In genomic region chr8:109250551-109250950, GRCm38 (mm10) we compare ENCODE assay signal across 13 mouse cellular contexts.
DNase-seq lines count a peak whose midpoint lies in the region; ATAC-seq and TF ChIP-seq lines count a peak whose summit lies in the region.
"Had no signal": no experiment of that assay in that cellular context is flagged by ENCODE, and none has a peak within 500 bp of the region (broad histone marks: within the 10 kb centered on the region; RNA-seq: fewer than 3 reads in every experiment).

No protein-coding gene starts in this region.

- ATAC-seq in hindbrain, embryonic 13.5 days (ENCODE audit: low FRiP score) = no peak
- ATAC-seq in neural tube, embryonic 13.5 days (ENCODE audit: low read depth) = no peak
- ATAC-seq: inflammation-experienced regulatory T-cells, adult 6 months had no signal

- DNase-seq in layer of hippocampus, adult 2 months (ENCODE audit: low spot score in 2 of 2) = no peak
- no peak for DNase-seq in layer of hippocampus, adult 8-10 months (ENCODE audit: low spot score in 2 of 2)
- no peak for DNase-seq in kidney, postnatal 25 days
- DNase-seq in urinary bladder, postnatal 14 days (ENCODE audit: low spot score) = no peak
- DNase-seq: adrenal gland, postnatal 14 days; liver, embryonic 13.5 days; lung, postnatal 10 days had no signal

- WGBS in hindbrain, embryonic 13.5 days = 46% methylated on average over 8 of the region's 8 CpGs
- 54% methylated on average over 8 of the region's 8 CpGs for WGBS in neural tube, embryonic 13.5 days

- peak overlapping the region; percentile 57 for H3K4me2 ChIP-seq in hindbrain, embryonic 13.5 days
- peak overlapping the region; percentile 66 for H3K4me2 ChIP-seq in neural tube, embryonic 13.5 days
- H3K4me2 ChIP-seq: liver, embryonic 13.5 days had no signal

- no peaks in the 10 kb centered on the region for H3K4me1 ChIP-seq in cortical plate, adult 2 months (ENCODE audit: control insufficient read depth, insufficient read depth, low read length)
- peaks cover 30% of the 10 kb centered on the region for H3K4me1 ChIP-seq in hindbrain, embryonic 13.5 days (replicated peaks)
- peaks cover 32% of the 10 kb centered on the region for H3K4me1 ChIP-seq in neural tube, embryonic 13.5 days (replicated peaks)
- H3K4me1 ChIP-seq: heart, embryonic 15.5 days; liver, embryonic 13.5 days had no signal

- H3K4me3 ChIP-seq in layer of hippocampus, adult 2 months = peak overlapping the region; percentile 40
- H3K4me3 ChIP-seq in cortical plate, adult 2 months (ENCODE audit: insufficient read depth, low read length) = peak overlapping the region; percentile 45
- peak overlapping the region; percentile 49 for H3K4me3 ChIP-seq in hindbrain, embryonic 13.5 days
- peak overlapping the region; percentile 52 for H3K4me3 ChIP-seq in neural tube, embryonic 13.5 days
- H3K4me3 ChIP-seq: heart, embryonic 15.5 days; liver, embryonic 13.5 days had no signal

- H3K9me3 ChIP-seq in hindbrain, embryonic 13.5 days = no peaks in the 10 kb centered on the region
- H3K9me3 ChIP-seq in neural tube, embryonic 13.5 days = no peaks in the 10 kb centered on the region
- H3K9me3 ChIP-seq: heart, embryonic 15.5 days; liver, embryonic 13.5 days had no signal

- H3K36me3 ChIP-seq in hindbrain, embryonic 13.5 days = no peaks in the 10 kb centered on the region
- H3K36me3 ChIP-seq in neural tube, embryonic 13.5 days = no peaks in the 10 kb centered on the region
- H3K36me3 ChIP-seq: heart, embryonic 15.5 days; liver, embryonic 13.5 days had no signal

- TF ChIP-seq POLR2A in cortical plate, adult 2 months (IDR thresholded peaks at IDR 0.05; ENCODE audit: extremely low read depth, insufficient read depth, low read length) = no peak

- no peak for TF ChIP-seq CTCF in layer of hippocampus, adult 2 months (conservative IDR thresholded peaks at IDR 0.05)
- no peak for TF ChIP-seq CTCF in cortical plate, adult 2 months (IDR thresholded peaks at IDR 0.05; ENCODE audit: extremely low read depth, insufficient read depth, low read length)

- H3K9ac ChIP-seq in hindbrain, embryonic 13.5 days = peak overlapping the region; percentile 75
- peak overlapping the region; percentile 83 for H3K9ac ChIP-seq in neural tube, embryonic 13.5 days
- H3K9ac ChIP-seq: heart, embryonic 15.5 days; liver, embryonic 13.5 days had no signal

- H3K27ac ChIP-seq in layer of hippocampus, adult 2 months = peak overlapping the region; percentile 80
- H3K27ac ChIP-seq in cortical plate, adult 2 months (ENCODE audit: insufficient read depth, low read length) = peak overlapping the region; percentile 84
- H3K27ac ChIP-seq in hindbrain, embryonic 13.5 days = peak overlapping the region; percentile 95
- peak overlapping the region; percentile 93 for H3K27ac ChIP-seq in neural tube, embryonic 13.5 days (replicated peaks)
- H3K27ac ChIP-seq: heart, embryonic 15.5 days; kidney, postnatal 0 days; liver, embryonic 13.5 days had no signal

- no peaks in the 10 kb centered on the region for H3K27me3 ChIP-seq in hindbrain, embryonic 13.5 days
- H3K27me3 ChIP-seq in neural tube, embryonic 13.5 days = no peaks in the 10 kb centered on the region
- H3K27me3 ChIP-seq: heart, embryonic 15.5 days; liver, embryonic 13.5 days had no signal
